Mouse (Mus musculus): Measurements from ENCODE around the gene Actr5. TPM values are rescaled to one million over a fixed set of nuclear protein-coding genes. Genes with fewer than 3 reads are reported as not detected.

The Actr5 gene
- total RNA-seq, 2 experiments from 2014 or later: 12.1 to 13.1 TPM

DNA sequence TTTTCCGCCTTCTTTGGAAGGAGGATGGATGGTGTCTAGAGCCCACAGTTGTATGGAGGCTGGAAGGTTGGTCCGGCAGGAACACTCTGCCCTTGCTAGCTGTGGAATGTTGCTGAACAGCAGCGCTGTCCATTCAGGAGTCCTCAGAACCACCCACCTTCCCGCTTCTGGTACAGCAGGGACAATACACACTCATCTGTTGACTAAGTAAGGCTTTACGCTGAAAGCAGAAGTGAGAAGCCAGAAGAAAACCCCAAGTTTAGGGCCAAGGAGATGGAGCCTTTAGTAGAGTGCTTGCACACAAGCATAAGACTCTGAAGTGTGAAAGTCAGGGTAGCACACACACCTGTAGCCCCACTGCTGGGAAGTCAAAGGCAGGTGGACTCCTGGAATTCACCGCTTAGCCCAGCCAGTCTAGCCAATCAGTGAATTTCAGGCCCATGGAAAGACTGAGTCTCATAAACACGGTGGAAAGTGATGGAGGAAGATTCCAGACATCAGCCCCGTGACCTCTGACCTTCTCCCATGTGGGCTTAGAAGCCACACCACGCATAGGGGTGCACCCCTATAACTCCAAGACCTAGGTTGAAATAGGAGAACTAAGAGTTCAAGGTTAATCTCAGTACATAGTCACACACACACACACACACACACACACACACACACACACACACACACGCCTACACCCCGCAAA is 57.8 kb downstream of the Actr5 start:
- intact Hi-C loops (cut with DNase I): no loop called here
- no peak for DNase-seq (ENCODE audit: low spot score in 2 of 2)

- no peak for DNase-seq (ENCODE audit: low spot score in 2 of 2)
- intact Hi-C loops (cut with DNase I): no loop called here
Measured at GRCm38 (mm10) chr2:158683038-158683413, 58.3 kb downstream of the Actr5 start.

- intact Hi-C loops (cut with DNase I): no loop called here
- DNase-seq (ENCODE audit: low spot score in 2 of 2): no peak
Measured at GRCm38 (mm10) chr2:158684247-158684843, 59.7 kb downstream of the Actr5 start.

DNA sequence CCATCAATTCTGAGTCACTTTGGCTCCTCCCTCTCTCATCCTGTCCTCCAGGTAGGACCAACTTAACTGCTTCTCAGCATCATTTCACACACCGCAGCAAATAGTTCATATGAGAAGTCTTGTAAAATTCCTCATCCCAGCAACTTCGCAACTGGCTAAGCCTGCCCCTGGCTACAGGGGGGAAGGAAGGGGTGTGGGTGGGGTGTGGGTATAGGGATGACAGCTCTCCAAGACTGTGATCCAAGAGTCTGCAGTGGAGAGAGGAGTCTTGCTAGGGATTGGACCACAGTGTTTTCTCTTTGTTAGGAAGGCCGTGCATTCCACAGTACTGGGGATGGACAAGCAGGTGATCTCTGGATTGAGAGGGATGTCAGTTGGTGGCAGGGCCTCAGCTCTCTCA is 60.2 kb downstream of the Actr5 start:
- intact Hi-C loops (cut with DNase I): loop anchor here (5.0 kb wide), 1 partner anchor 37 kb away; no protein-coding TSS in a partner anchor
- no peak for DNase-seq (ENCODE audit: low spot score in 2 of 2)

- intact Hi-C loops (cut with DNase I): loop anchor here (5.0 kb wide), 1 partner anchor 36 kb away; no protein-coding TSS in a partner anchor
- no peak for DNase-seq (ENCODE audit: low spot score in 2 of 2)
Measured at GRCm38 (mm10) chr2:158686394-158686793, 61.7 kb downstream of the Actr5 start.

GRCm38 (mm10) chr2:158687804-158688241 is 63.1 kb downstream of the Actr5 start:
- peak; percentile 80 to 82 for DNase-seq (ENCODE audit: low spot score in 2 of 2)
- intact Hi-C loops (cut with DNase I): loop anchor here (2.0 to 5.0 kb wide), 2 partner anchors 19 to 34 kb away; no protein-coding TSS in a partner anchor

Small RNA genes lying within 50 kb of the gene (microRNA-seq; reads per million reads assigned to microRNA genes)
- gene Mir3474: 3.6 reads per million, percentile 9 among the genes with 10 or more reads in this experiment

Other genes starting within 250 kb of the Actr5 start
- gene Snhg11, start 249.2 kb upstream of the Actr5 start, total RNA-seq (2021): 100 to 1,000 TPM; 386 to 903 TPM
- 100 to 1,000 TPM; 107 to 109 TPM for gene Ralgapb, start 215.0 kb upstream of the Actr5 start, total RNA-seq (2021)
- not detected for gene Adig, start 122.3 kb upstream of the Actr5 start, total RNA-seq (2021)
- gene Arhgap40, start 112.1 kb upstream of the Actr5 start, total RNA-seq (2021): not detected
- gene Slc32a1, start 14.1 kb upstream of the Actr5 start, total RNA-seq (2021): 10 to 100 TPM; 95.4 to 97.9 TPM
- 100 to 1,000 TPM; 125 to 129 TPM for gene Ppp1r16b, start 40.5 kb downstream of the Actr5 start, total RNA-seq (2021)
- gene Fam83d, start 143.2 kb downstream of the Actr5 start, total RNA-seq (2021): 1 to 10 TPM; 1.6 to 2.2 TPM
- 10 to 100 TPM; 15.7 to 17.4 TPM for gene Dhx35, start 169.9 kb downstream of the Actr5 start, total RNA-seq (2021)

All from left cerebral cortex, postnatal 36 days (tissue).